Mouse (Mus musculus) hindbrain, embryonic 11.5 days (tissue): ENCODE results near the gene Galns. TPM values are rescaled to one million over a fixed set of nuclear protein-coding genes. Genes with fewer than 3 reads are reported as not detected.

Experiments used
- ATAC-seq: fragments of 200-750 bp; cut with Nextera tagmentation; 2 replicates; pipeline ENCODE4 v1.8.0; 2017; ENCODE audit warnings: mild to moderate bottlenecking, moderate TSS enrichment, moderate library complexity; ENCODE audit not compliant: low FRiP score
- DNase-seq: peaks from one replicate; pipeline ENCODE4 v3.0.0-alpha.2; 2015; ENCODE audit warnings: low spot score
- H3K27ac ChIP-seq: fragments of 300-500 bp; sonication (generic); 2 replicates; pipeline ENCODE4 v1.5.1; 2014; ENCODE audit warnings: mild to moderate bottlenecking, low read depth, low read length
- H3K27me3 ChIP-seq: fragments of 300-500 bp; sonication (generic); 2 replicates; pipeline ENCODE4 v1.6.1; 2014; ENCODE audit warnings: mild to moderate bottlenecking, low read length, moderate library complexity, mixed read lengths; ENCODE audit not compliant: control insufficient read depth, insufficient read depth
- H3K36me3 ChIP-seq: fragments of 300-500 bp; sonication (generic); 2 replicates; pipeline ENCODE4 v1.6.1; 2014; ENCODE audit warnings: mild to moderate bottlenecking, low read length, moderate library complexity, mixed read lengths; ENCODE audit not compliant: control insufficient read depth, insufficient read depth
- H3K4me1 ChIP-seq: fragments of 300-500 bp; sonication (generic); replicated peaks from 2 replicates; pipeline ENCODE4 v1.6.1; 2014; ENCODE audit warnings: low read length, mixed read lengths; ENCODE audit not compliant: control insufficient read depth, insufficient read depth
- H3K4me2 ChIP-seq: fragments of 300-500 bp; sonication (generic); replicated peaks from 2 replicates; pipeline ENCODE4 v1.6.1; 2014; ENCODE audit warnings: mild to moderate bottlenecking, low read depth, low read length
- H3K4me3 ChIP-seq: fragments of 300-500 bp; sonication (generic); 2 replicates; pipeline ENCODE4 v1.5.1; 2014; ENCODE audit warnings: low read depth, low read length
- H3K9ac ChIP-seq: fragments of 300-500 bp; sonication (generic); 2 replicates; pipeline ENCODE4 v1.6.1; 2014; ENCODE audit warnings: low read depth, low read length
- H3K9me3 ChIP-seq: fragments of 300-500 bp; sonication (generic); 2 replicates; pipeline ENCODE4 v1.6.1; 2016; ENCODE audit warnings: low read length; ENCODE audit not compliant: control insufficient read depth
- WGBS: fragments of 180-500 bp; shearing (Covaris S2); extraction: QIAGEN DNeasy Blood & Tissue Kit; methylation state at CpG from one replicate; pipeline ENCODE4 v1.1.7; 2014; 5-methylcytosine and 5-hydroxymethylcytosine counted together
- polyA plus RNA-seq: library from polyadenylated mRNA; unstranded; fragments of >200 nt; fragmentation: Nextera tagmentation; extraction: Ambion mirVana; gene quantifications from 2 replicates; pipeline ENCODE4 v1.2.1, GENCODE M21; 2014

The Galns gene
- polyA plus RNA-seq, 1 experiment from 2014 or later, result 4.7 TPM

DNA sequence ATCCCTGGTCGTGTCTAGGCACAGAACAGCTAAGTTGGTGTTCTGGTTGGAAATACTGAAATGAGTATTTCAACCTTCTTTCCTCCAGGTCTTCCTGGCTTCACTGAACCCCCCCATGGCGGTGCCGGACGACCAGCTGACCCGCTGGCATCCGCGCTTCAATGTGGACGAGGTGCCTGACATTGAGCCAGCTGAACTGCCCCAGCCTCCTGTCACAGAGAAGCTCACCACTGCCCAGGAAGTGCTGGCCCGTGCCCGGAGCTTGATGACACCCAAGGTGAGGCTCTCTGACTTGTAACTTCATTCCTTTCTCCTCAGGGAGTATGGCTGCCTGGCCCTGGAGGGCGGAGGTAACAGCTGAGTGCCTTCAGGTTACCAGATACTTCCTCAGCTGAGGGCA is 40.1 kb downstream of the Galns start:
- H3K36me3 ChIP-seq, result peaks cover 14% of the 10 kb centered on the region
- no peak overlapping the region for H3K4me3 ChIP-seq
- H3K4me1 ChIP-seq, result peaks cover 22% of the 10 kb centered on the region

DNA sequence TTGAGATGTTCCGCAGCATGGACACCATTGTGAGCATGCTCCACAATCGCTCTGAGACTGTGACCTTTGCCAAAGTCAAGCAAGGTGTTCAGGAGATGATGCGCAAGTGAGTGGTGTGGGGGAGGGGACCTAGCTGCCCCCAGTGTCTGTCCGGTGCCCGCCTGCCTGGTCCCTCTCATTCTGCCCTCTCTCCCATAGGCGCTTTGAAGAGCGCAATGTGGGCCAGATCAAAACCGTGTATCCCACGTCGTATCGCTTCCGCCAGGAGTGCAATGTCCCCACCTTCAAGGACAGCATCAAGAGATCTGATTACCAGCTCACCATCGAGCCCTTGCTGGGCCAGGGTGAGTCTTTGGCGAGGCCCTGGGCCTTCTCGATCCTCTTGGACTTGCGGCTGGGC is 41.3 kb downstream of the Galns start:
- WGBS, result 96% methylated on average over 16 of the region's 16 CpGs
- H3K9ac ChIP-seq, result no peak overlapping the region
- H3K9me3 ChIP-seq, result no peaks in the 10 kb centered on the region
- DNase-seq (no peak), ATAC-seq (no peak)
- peaks cover 14% of the 10 kb centered on the region for H3K36me3 ChIP-seq
- H3K27ac ChIP-seq, result no peak overlapping the region
- H3K4me2 ChIP-seq, result no peak overlapping the region
- no peaks in the 10 kb centered on the region for H3K27me3 ChIP-seq
- H3K4me1 ChIP-seq, result peaks cover 17% of the 10 kb centered on the region
- no peak overlapping the region for H3K4me3 ChIP-seq

More for the DNA sequence above, 40.1 kb downstream of the Galns start:
- Histone ChIP-seq H3K27ac (no peak overlapping the region), H3K9me3 (no peaks in the 10 kb centered on the region), H3K4me2 (no peak overlapping the region), H3K27me3 (no peaks in the 10 kb centered on the region), H3K9ac (no peak overlapping the region)
- no peak for DNase-seq
- no peak for ATAC-seq
- WGBS, result 91% methylated on average over 11 of the region's 11 CpGs

DNA sequence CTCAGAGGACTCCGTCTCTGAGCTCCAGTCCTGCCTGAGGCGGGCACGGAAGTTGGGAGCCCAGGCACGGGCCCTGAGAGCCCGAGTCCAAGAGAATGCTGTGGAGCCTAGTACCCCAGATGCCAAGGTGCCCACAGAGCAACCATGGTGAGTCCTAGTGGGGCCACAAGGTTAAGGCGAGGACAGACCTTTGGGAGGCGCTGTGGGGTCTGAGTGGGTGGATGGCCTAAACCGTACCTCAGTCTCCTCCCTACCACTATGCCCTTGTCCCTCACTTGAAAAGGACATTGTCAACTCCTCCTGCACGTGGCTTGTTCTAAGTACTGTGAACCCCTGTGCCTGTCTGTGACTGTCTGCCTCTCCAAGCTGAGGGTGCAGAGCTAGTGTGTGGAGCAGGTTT is 41.9 kb downstream of the Galns start:
- peak overlapping the region; percentile 88 for H3K4me3 ChIP-seq
- H3K36me3 ChIP-seq, result peaks cover 14% of the 10 kb centered on the region
- H3K4me2 ChIP-seq, result peak overlapping the region; percentile 78
- H3K9me3 ChIP-seq, result no peaks in the 10 kb centered on the region
- WGBS, result 70% methylated on average over 9 of the region's 9 CpGs
- peak overlapping the region; percentile 79; the same call in 1 of the 2 replicates for H3K9ac ChIP-seq
- no peak overlapping the region for H3K27ac ChIP-seq
- H3K4me1 ChIP-seq, result peaks cover 14% of the 10 kb centered on the region
- no peak for ATAC-seq
- DNase-seq, result no peak
- H3K27me3 ChIP-seq, result no peaks in the 10 kb centered on the region

DNA sequence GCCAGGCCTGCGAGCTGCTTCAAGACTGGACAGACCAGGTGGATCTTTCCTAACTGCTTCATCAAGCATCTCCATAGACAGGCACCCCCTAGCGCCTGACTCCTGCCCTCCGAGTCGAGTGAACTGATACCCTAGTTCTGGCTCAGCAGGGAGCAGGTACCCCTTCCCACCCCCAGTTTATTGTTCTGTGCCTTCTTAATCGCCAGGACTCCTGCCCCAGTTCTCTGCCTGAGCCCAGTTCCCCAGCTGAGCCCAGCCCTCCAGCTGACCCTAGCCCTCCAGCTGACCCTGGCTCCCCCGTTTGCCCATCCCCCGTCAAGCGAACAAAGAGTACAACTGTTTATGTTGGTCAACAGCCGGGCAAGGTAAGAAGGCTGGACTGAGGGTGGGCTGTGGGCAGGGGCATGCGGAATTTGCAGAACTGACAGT is 42.4 kb downstream of the Galns start:
- peak overlapping the region; percentile 88 for H3K4me3 ChIP-seq
- peak overlapping the region; percentile 79; the same call in 1 of the 2 replicates for H3K9ac ChIP-seq
- no peaks in the 10 kb centered on the region for H3K27me3 ChIP-seq
- H3K36me3 ChIP-seq, result peaks cover 14% of the 10 kb centered on the region
- ATAC-seq (no peak), DNase-seq (peak; percentile 34)
- peak overlapping the region; percentile 78 for H3K4me2 ChIP-seq
- no peaks in the 10 kb centered on the region for H3K9me3 ChIP-seq
- 6% methylated on average over 10 of the region's 10 CpGs for WGBS
- H3K4me1 ChIP-seq, result peaks cover 14% of the 10 kb centered on the region
- H3K27ac ChIP-seq, result no peak overlapping the region

DNA sequence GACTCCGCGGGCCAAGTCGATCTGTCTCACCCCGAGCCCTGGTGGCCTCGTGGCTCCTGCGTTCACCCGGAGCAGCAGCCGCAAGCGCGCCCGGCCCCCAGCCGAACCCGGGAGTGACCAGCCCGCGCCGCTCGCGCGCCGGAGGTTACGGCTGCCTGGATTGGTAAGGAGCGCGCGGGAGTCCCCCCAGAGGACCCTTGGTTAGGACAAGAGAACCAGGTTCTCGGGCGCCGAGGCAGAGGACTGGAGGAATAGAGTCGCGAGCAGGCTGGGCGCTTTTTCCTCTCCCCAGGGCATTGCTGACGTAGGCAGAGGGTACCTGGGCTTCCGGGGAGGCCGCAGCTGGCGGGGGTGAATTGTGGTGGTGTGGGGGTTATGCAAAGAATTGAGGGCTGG is 43.2 kb downstream of the Galns start:
- Histone ChIP-seq H3K9ac (peak overlapping the region; percentile 79), H3K4me1 (peaks cover 14% of the 10 kb centered on the region), H3K27me3 (no peaks in the 10 kb centered on the region), H3K9me3 (no peaks in the 10 kb centered on the region), H3K36me3 (peaks cover 14% of the 10 kb centered on the region), H3K27ac (peak overlapping the region; percentile 43), H3K4me3 (peak overlapping the region; percentile 88), H3K4me2 (peak overlapping the region; percentile 78)
- under 1% methylated on average over 33 of the region's 34 CpGs for WGBS
- ATAC-seq (peak; percentile 59), DNase-seq (no peak)

DNA sequence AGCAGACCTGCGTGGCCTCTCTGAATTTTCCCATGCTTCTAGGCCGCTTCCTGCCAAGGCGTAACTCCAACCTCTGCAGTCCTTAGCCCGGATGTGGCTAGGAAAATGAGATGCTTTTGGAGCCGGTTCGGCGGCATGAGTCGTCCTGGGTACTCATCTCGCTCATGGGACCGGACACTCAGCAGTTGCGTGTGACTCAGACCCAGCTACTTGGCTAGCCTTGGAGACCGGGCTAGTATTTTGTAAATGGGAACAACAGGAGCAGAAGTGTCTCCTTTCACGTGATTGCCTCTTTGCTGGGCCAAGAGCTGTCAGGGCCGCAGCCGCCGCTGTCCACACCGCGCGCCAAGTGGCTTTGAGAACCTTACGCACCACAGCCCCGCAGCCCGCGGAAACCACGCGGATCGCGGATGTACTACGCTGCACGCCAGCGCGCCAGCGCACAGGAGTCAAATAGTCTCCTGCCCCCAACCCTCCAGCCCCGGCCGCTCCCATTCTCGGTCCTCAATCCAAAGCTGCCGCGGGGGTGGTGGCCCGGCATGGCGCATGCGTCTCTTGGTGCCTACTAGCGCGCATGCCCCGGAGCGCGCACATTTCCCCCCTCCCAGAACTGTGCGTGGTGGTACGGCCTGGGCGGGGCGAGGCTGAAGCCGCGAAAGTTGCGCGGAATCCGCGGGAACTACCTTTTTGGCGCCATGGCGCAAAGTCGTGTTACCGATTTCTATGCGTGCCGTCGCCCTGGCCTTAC is 43.7 kb downstream of the Galns start, which contains the start of gene Cdt1:
Gene Cdt1, plus strand, starts transcription at position 655 of the 748 bp plus-strand sequence.
- Histone ChIP-seq H3K4me3 (peak within 1 kb of the TSS; percentile 88), H3K9ac (peak within 1 kb of the TSS; percentile 79), H3K27me3 (no peaks in the 10 kb centered on the region), H3K4me2 (peak within 1 kb of the TSS; percentile 78), H3K4me1 (peaks cover 14% of the 10 kb centered on the region), H3K27ac (peak within 1 kb of the TSS; percentile 43), H3K36me3 (peaks cover 14% of the 10 kb centered on the region), H3K9me3 (no peaks in the 10 kb centered on the region)
- DNase-seq, result peak; percentile 97
- WGBS, result under 1% methylated on average over 59 of the region's 62 CpGs
- ATAC-seq, result peak; percentile 95

DNA sequence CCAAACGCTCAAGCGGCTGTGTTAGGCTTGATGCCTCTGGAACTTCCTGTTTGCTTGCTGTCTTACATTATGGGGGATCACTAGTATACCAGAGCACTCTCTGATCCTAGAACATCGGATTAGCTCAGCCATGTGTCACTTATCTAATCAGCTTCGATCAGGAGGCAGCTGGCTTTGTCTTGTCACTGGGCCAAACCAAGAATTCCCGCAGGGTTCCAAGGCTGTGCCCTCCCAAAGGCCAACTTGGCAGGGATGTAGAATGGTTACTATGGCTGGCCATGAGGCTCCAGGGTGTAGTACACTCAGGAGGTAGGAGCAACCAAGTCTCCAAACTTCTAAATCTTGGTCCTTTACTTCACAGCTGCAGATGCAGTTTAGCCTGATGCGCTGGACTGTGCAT is 44.5 kb downstream of the Galns start:
- Histone ChIP-seq H3K27me3 (no peaks in the 10 kb centered on the region), H3K9me3 (no peaks in the 10 kb centered on the region), H3K4me1 (peaks cover 14% of the 10 kb centered on the region), H3K36me3 (peaks cover 14% of the 10 kb centered on the region), H3K4me3 (peak overlapping the region; percentile 88), H3K9ac (peak overlapping the region; percentile 69), H3K27ac (peak overlapping the region; percentile 43), H3K4me2 (peak overlapping the region; percentile 78)
- DNase-seq, result peak; percentile 44
- 0 out of 2 replicates have a peak, but pooled peaks have one; percentile 2 for ATAC-seq
- WGBS, result 54% methylated on average over 6 of the region's 6 CpGs

DNA sequence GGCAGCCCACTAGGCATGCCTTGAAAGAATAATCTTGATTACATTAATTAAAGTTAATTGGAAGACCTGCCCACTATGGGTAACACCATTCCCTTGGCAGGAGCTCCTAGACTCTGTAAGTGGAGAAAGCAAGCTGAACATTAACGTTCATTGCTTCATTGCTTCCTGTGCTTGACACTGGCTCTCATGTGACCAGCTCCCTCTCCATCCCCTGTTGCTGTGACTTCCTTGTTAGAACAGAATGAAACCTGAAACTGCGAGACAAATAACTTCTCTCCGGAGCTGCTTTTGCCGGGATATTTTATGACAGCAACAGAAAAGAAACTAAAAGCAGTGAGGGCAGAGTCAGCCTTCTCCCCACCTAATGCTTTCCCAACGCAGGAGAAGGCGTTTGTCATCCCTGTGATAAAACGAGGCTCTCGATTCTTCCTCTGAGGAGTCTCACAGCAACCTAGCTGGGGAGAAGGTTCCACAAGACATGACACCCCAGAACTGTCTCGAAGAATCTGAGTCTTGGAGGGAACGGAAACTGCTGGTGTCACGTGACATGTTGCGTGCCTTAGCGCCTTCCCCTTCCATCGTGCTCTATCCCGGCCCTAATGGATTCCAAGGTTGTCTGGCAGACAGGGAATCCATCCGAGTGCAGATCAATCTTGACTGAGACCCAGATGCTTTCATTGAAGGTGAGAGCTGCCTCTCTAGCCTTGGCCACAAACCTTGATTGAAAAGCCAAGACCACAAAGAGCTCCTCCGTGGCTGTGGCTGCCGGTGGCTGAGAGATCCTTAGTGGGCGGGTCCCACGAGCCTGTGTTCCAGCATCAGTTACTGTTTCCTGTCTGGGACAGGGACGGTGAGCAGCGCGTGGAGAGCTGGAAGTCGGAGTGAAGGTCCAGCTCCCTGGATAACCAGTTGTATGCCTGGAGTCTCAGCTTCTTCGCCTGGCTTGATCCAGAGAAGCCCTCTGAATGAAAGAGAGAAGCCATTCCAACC is 46.6 kb downstream of the Galns start:
- H3K27ac ChIP-seq, result no peak overlapping the region
- H3K27me3 ChIP-seq, result no peaks in the 10 kb centered on the region
- peaks cover 14% of the 10 kb centered on the region for H3K4me1 ChIP-seq
- H3K9me3 ChIP-seq, result no peaks in the 10 kb centered on the region
- no peak overlapping the region for H3K4me3 ChIP-seq
- ATAC-seq (no peak), DNase-seq (no peak)
- no peak overlapping the region for H3K4me2 ChIP-seq
- no peak overlapping the region for H3K9ac ChIP-seq
- WGBS, result 87% methylated on average over 25 of the region's 25 CpGs
- H3K36me3 ChIP-seq, result no peaks in the 10 kb centered on the region
